Mouse (Mus musculus): ENCODE data around the gene Wdr26. TPM values are rescaled to one million over a fixed set of nuclear protein-coding genes. Genes with fewer than 3 reads are reported as not detected.

Gene Wdr26
- polyA plus RNA-seq, 1 experiment from 2014 or later, result 45.9 TPM

Other genes starting within 250 kb of the Wdr26 start
- 4.8 and 6.0 TPM in 2 replicates for gene Ephx1, start 191.1 kb downstream of the Wdr26 start, polyA plus RNA-seq (2015; fragmentation: Nextera tagmentation; extraction: Ambion mirVana)
- not detected in 2 replicates for gene 9130409I23Rik, start 160.8 kb downstream of the Wdr26 start, polyA plus RNA-seq (2015; fragmentation: Nextera tagmentation; extraction: Ambion mirVana)
- gene Nvl, start 67.8 kb downstream of the Wdr26 start, polyA plus RNA-seq (2015; fragmentation: Nextera tagmentation; extraction: Ambion mirVana), result 38.8 and 40.4 TPM in 2 replicates
- 61.0 and 65.5 TPM in 2 replicates for gene Cnih4, start 67.3 kb downstream of the Wdr26 start, polyA plus RNA-seq (2015; fragmentation: Nextera tagmentation; extraction: Ambion mirVana)
- 9.6 and 12.9 TPM in 2 replicates for gene Cnih3, start 140.6 kb upstream of the Wdr26 start, polyA plus RNA-seq (2015; fragmentation: Nextera tagmentation; extraction: Ambion mirVana)